Mouse (Mus musculus): ENCODE data around the gene Nfib.

GRCm38 (mm10) chr4:82511524-82511923 is 194.0 kb downstream of the Nfib start:
- TF ChIP-seq CTCF (IDR thresholded peaks at IDR 0.05; ENCODE audit: low read depth, low read length): no peak
- TF ChIP-seq POLR2AphosphoS5 (IDR thresholded peaks at IDR 0.05; ENCODE audit: insufficient replicate concordance, low read depth, low read length): no peak
- TF ChIP-seq GATA1 (IDR thresholded peaks at IDR 0.05; ENCODE audit: borderline replicate concordance, low read length): no peak

All from G1E (cell line).